Mouse (Mus musculus): ENCODE measurements around the gene Dgkh. TPM values are rescaled to one million over a fixed set of nuclear protein-coding genes. Genes with fewer than 3 reads are reported as not detected.

Dgkh gene
- polyA plus RNA-seq, 1 experiment from 2014 or later: 0.73 TPM

GRCm38 (mm10) chr14:78635612-78636400 lies 96.8 kb downstream of the Dgkh start:
- no peak for DNase-seq (ENCODE audit: low spot score)
- H3K9me3 ChIP-seq (replicated peaks): no peaks in the 10 kb centered on the region
- no peaks in the 10 kb centered on the region for H3K36me3 ChIP-seq
- peaks cover 7% of the 10 kb centered on the region for H3K4me1 ChIP-seq
- no peak overlapping the region for H3K4me3 ChIP-seq
- WGBS: 88% methylated on average over 14 of the region's 14 CpGs
- no peaks in the 10 kb centered on the region for H3K27me3 ChIP-seq (ENCODE audit: low read depth, poor library complexity, severe bottlenecking)
- H3K27ac ChIP-seq (replicated peaks): no peak overlapping the region

DNA sequence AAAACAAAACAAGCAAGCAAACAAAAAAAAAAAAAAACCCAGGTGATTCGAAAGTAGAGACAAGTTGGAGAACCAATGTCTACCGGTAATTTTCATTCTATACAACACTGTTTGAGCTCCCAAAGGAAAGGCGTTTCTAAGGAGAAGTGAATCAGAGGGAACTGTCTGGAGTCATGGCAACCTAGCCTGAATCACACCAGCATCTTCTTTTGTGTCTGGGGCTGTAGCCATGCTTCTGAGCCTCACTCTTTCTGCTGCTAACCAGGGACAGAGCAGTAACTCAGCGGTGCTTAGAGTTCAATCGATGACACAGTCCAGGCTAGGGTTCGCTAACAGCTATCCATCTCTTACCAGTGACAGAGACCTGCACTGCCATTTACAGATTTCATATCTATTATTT lies 99.8 kb downstream of the Dgkh start:
- WGBS: 88% methylated on average over 6 of the region's 6 CpGs
- H3K27me3 ChIP-seq (ENCODE audit: low read depth, poor library complexity, severe bottlenecking): no peaks in the 10 kb centered on the region

GRCm38 (mm10) chr14:78630923-78631875 lies 101.4 kb downstream of the Dgkh start:
- peaks cover 4% of the 10 kb centered on the region for H3K4me1 ChIP-seq
- no peaks in the 10 kb centered on the region for H3K9me3 ChIP-seq (replicated peaks)
- no peaks in the 10 kb centered on the region for H3K36me3 ChIP-seq
- DNase-seq (ENCODE audit: low spot score): no peak
- 90% methylated on average over 4 of the region's 4 CpGs for WGBS
- no peak overlapping the region for H3K27ac ChIP-seq (replicated peaks)
- H3K27me3 ChIP-seq (ENCODE audit: low read depth, poor library complexity, severe bottlenecking): no peaks in the 10 kb centered on the region
- no peak overlapping the region for H3K4me3 ChIP-seq

More for the DNA sequence above, 99.8 kb downstream of the Dgkh start:
- no peaks in the 10 kb centered on the region for H3K9me3 ChIP-seq (replicated peaks)
- no peak overlapping the region for H3K4me3 ChIP-seq
- no peaks in the 10 kb centered on the region for H3K36me3 ChIP-seq
- H3K4me1 ChIP-seq: peaks cover 7% of the 10 kb centered on the region
- H3K27ac ChIP-seq (replicated peaks): no peak overlapping the region
- DNase-seq (ENCODE audit: low spot score): peak; percentile 28

DNA sequence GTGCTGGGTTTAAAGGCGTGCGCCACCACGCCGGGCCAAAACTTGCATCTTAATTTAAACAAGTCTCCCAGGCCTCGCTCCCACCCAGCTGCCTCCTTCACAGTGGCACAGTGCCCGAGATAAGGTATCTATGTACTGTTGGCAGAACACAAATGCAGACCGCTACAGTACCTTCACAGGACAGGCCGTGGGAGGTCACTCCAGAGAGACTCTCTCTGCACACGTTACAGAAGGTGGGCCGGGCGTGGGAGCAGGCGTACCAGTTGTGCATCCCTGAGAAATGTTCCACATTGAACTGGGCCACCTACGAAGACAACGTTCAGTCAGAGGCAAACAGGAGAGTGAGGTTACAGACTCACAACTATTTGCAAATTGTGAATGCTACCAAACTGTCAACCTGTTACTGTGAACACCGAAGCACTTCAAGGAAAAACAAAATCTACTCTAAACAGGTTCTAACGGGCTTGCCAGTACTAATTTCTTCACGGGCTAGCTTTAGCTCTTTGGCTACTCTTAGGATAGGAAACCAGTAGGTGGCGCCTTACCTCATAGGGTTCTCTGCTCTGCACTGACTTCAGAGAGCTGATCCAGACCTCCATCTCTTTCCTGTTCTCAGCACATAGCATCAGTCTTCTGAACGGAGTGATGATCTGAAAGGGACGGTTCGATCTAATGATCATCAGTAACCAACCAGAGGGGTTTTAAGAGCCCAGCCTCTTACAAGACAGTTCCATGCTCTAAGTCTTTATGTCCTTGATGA lies 104.9 kb downstream of the Dgkh start:
- peaks cover 2% of the 10 kb centered on the region for H3K4me1 ChIP-seq
- no peak for DNase-seq (ENCODE audit: low spot score)
- H3K4me3 ChIP-seq: no peak overlapping the region
- H3K27ac ChIP-seq (replicated peaks): no peak overlapping the region
- no peaks in the 10 kb centered on the region for H3K36me3 ChIP-seq
- no peaks in the 10 kb centered on the region for H3K9me3 ChIP-seq (replicated peaks)
- no peaks in the 10 kb centered on the region for H3K27me3 ChIP-seq (ENCODE audit: low read depth, poor library complexity, severe bottlenecking)
- 88% methylated on average over 21 of the region's 21 CpGs for WGBS

DNA sequence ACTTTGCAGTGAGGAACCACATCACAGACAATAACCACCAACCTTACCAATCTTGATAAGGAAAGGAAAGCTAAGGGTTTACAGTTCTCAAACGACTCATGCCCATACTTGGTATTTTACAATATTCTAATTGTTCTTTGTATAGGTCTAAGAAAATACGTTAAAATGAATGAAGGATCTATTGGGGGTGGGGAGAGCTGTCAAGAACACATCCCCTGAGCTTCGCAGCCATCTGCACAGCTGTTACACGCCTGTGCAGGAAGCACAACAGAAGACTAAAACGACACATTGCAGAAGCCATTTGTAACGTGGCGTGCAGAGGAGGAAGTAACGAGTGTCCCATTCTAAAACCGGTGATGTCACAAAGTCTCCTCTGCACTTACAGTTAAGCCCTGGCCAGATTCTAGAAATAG lies 113.7 kb downstream of the Dgkh start:
- Histone ChIP-seq H3K27ac (replicated peaks) (no peak overlapping the region), H3K4me3 (no peak overlapping the region), H3K27me3 (ENCODE audit: low read depth, poor library complexity, severe bottlenecking) (no peaks in the 10 kb centered on the region), H3K36me3 (no peaks in the 10 kb centered on the region), H3K4me1 (no peaks in the 10 kb centered on the region), H3K9me3 (replicated peaks) (no peaks in the 10 kb centered on the region)
- DNase-seq (ENCODE audit: low spot score): no peak
- 91% methylated on average over 9 of the region's 9 CpGs for WGBS

- Histone ChIP-seq H3K9me3 (replicated peaks) (no peaks in the 10 kb centered on the region), H3K27ac (replicated peaks) (no peak overlapping the region), H3K27me3 (ENCODE audit: low read depth, poor library complexity, severe bottlenecking) (no peaks in the 10 kb centered on the region), H3K4me1 (peaks cover 4% of the 10 kb centered on the region), H3K36me3 (no peaks in the 10 kb centered on the region), H3K4me3 (no peak overlapping the region)
- DNase-seq (ENCODE audit: low spot score): no peak
- WGBS: 85% methylated on average over 5 of the region's 5 CpGs
Observed at GRCm38 (mm10) chr14:78613569-78613968, 119.0 kb downstream of the Dgkh start.

GRCm38 (mm10) chr14:78612111-78612788 lies 120.3 kb downstream of the Dgkh start:
- Histone ChIP-seq H3K27ac (replicated peaks) (no peak overlapping the region), H3K4me3 (no peak overlapping the region), H3K9me3 (replicated peaks) (no peaks in the 10 kb centered on the region), H3K27me3 (ENCODE audit: low read depth, poor library complexity, severe bottlenecking) (no peaks in the 10 kb centered on the region), H3K36me3 (no peaks in the 10 kb centered on the region), H3K4me1 (peaks cover 4% of the 10 kb centered on the region)
- no peak for DNase-seq (ENCODE audit: low spot score)
- WGBS: 73% methylated on average over 9 of the region's 9 CpGs

- no peak overlapping the region for H3K4me3 ChIP-seq
- 94% methylated on average over 6 of the region's 6 CpGs for WGBS
- no peak overlapping the region for H3K27ac ChIP-seq (replicated peaks)
- H3K36me3 ChIP-seq: no peaks in the 10 kb centered on the region
- no peaks in the 10 kb centered on the region for H3K9me3 ChIP-seq (replicated peaks)
- H3K27me3 ChIP-seq (ENCODE audit: low read depth, poor library complexity, severe bottlenecking): no peaks in the 10 kb centered on the region
- H3K4me1 ChIP-seq: no peaks in the 10 kb centered on the region
- DNase-seq (ENCODE audit: low spot score): no peak
Observed at GRCm38 (mm10) chr14:78594916-78595315, 137.7 kb downstream of the Dgkh start.

DNA sequence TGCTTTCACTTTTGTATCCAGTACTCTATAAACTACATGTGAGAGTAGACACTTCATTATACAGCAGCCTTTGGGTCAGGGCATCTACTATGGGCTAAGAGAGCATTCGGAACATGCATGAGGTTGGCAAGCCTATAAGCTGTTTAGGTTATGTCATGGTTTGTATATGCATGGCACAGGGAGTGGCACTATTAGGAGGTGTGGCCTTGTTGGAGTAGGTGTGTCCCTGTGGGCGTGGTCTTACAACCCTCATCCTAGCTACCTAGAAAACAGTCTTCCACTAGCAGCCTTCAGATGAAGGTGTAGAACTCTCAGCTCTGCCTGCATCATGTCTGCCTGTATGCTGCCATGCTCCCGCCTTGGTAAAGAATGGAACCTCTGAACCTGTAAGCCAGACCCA lies 139.6 kb downstream of the Dgkh start:
- 96% methylated on average over 3 of the region's 3 CpGs for WGBS
- Histone ChIP-seq H3K9me3 (replicated peaks) (no peaks in the 10 kb centered on the region), H3K27me3 (ENCODE audit: low read depth, poor library complexity, severe bottlenecking) (no peaks in the 10 kb centered on the region)

GRCm38 (mm10) chr14:78590335-78590734 lies 142.2 kb downstream of the Dgkh start:
- peak; percentile 41 for DNase-seq (ENCODE audit: low spot score)
- H3K4me3 ChIP-seq: no peak overlapping the region
- WGBS: 6% methylated on average over 2 of the region's 2 CpGs
- H3K27ac ChIP-seq (replicated peaks): no peak overlapping the region
- H3K36me3 ChIP-seq: peaks cover 5% of the 10 kb centered on the region
- H3K9me3 ChIP-seq (replicated peaks): no peaks in the 10 kb centered on the region
- no peaks in the 10 kb centered on the region for H3K27me3 ChIP-seq (ENCODE audit: low read depth, poor library complexity, severe bottlenecking)
- H3K4me1 ChIP-seq: no peaks in the 10 kb centered on the region

More for the DNA sequence above, 139.6 kb downstream of the Dgkh start:
- Histone ChIP-seq H3K27ac (replicated peaks) (no peak overlapping the region), H3K4me3 (no peak overlapping the region), H3K36me3 (no peaks in the 10 kb centered on the region), H3K4me1 (no peaks in the 10 kb centered on the region)
- peak; percentile 4 for DNase-seq (ENCODE audit: low spot score)

DNA sequence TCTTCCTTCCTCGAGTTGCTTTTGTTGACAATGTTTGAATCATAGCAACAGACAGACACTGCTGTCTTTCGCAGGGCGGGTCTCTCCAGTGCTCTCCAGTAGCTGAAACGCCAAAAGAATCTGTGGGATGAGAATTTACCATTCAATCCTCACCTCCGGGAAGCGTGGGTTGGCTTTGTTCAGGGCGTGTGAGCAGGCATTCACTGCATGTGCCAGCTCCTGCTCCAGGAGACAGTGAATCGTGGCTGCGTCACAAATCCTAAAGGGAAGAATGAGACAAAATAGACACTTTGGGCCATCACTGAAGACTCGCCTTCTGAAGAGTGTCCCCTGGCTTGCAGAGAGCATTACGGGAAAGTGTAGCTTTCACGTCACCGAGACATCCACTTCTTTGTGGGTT lies 148.4 kb downstream of the Dgkh start:
- WGBS: 88% methylated on average over 13 of the region's 13 CpGs
- peaks cover 20% of the 10 kb centered on the region for H3K36me3 ChIP-seq
- H3K4me3 ChIP-seq: no peak overlapping the region
- H3K9me3 ChIP-seq (replicated peaks): no peaks in the 10 kb centered on the region
- H3K4me1 ChIP-seq: no peaks in the 10 kb centered on the region
- H3K27ac ChIP-seq (replicated peaks): no peak overlapping the region
- no peaks in the 10 kb centered on the region for H3K27me3 ChIP-seq (ENCODE audit: low read depth, poor library complexity, severe bottlenecking)
- DNase-seq (ENCODE audit: low spot score): peak; percentile 6

GRCm38 (mm10) chr14:78583168-78583567 lies 149.4 kb downstream of the Dgkh start:
- Histone ChIP-seq H3K36me3 (peaks cover 25% of the 10 kb centered on the region), H3K9me3 (replicated peaks) (no peaks in the 10 kb centered on the region), H3K27ac (replicated peaks) (no peak overlapping the region), H3K4me1 (no peaks in the 10 kb centered on the region), H3K27me3 (ENCODE audit: low read depth, poor library complexity, severe bottlenecking) (no peaks in the 10 kb centered on the region), H3K4me3 (no peak overlapping the region)
- DNase-seq (ENCODE audit: low spot score): peak; percentile 4

Measured in midbrain, embryonic 10.5 days (tissue).